Mouse (Mus musculus) myocyte (in vitro differentiated cells): ENCODE measurements around the gene Abcb1b. TPM values are rescaled to one million over a fixed set of nuclear protein-coding genes. Genes with fewer than 3 reads are reported as not detected.

Experiments used
- H3K27me3 ChIP-seq: one replicate; pipeline ENCODE4 v1.6.1; 2011; ENCODE audit not compliant: control insufficient read depth, insufficient read depth, insufficient read length
- H3K36me3 ChIP-seq: one replicate; pipeline ENCODE4 v1.6.1; 2011; ENCODE audit not compliant: control insufficient read depth, insufficient read depth
- H3K4me2 ChIP-seq: one replicate; pipeline ENCODE4 v1.6.1; 2011; ENCODE audit warnings: low read depth, control low read depth
- H3K4me3 ChIP-seq: one replicate; pipeline ENCODE4 v1.5.1; 2011; ENCODE audit warnings: mild to moderate bottlenecking, control low read depth, moderate library complexity
- H3K79me2 ChIP-seq: one replicate; pipeline ENCODE4 v1.6.1; 2011; ENCODE audit not compliant: control insufficient read depth, insufficient read depth
- H3ac ChIP-seq: one replicate; pipeline ENCODE4 v1.6.1; 2011; ENCODE audit not compliant: control insufficient read depth, insufficient read length
- CEBPB ChIP-seq: IDR thresholded peaks from 2 replicates; pipeline ENCODE4 v1.6.1; 2011; ENCODE audit warnings: mild to moderate bottlenecking, moderate library complexity; ENCODE audit not compliant: poor library complexity, insufficient read depth, severe bottlenecking
- E2F4 ChIP-seq: IDR thresholded peaks from one replicate; pipeline ENCODE4 v1.6.1; 2011; ENCODE audit warnings: mild to moderate bottlenecking, control low read depth, moderate library complexity; ENCODE audit not compliant: insufficient read depth
- MAX ChIP-seq: IDR thresholded peaks from one replicate; pipeline ENCODE4 v1.6.1; 2011; ENCODE audit warnings: low read depth, mild to moderate bottlenecking, control low read depth
- MYOD1 ChIP-seq, 3 experiments: IDR thresholded peaks; one replicate each; pipeline ENCODE4 v1.6.1; 2011; ENCODE audit warnings: control low read depth in 2 of 3, low read depth in 2 of 3, mild to moderate bottlenecking in 2 of 3, moderate library complexity in 1 of 3; ENCODE audit not compliant: insufficient read length in 2 of 3, control insufficient read depth in 1 of 3
- MYOG ChIP-seq, 3 experiments: IDR thresholded peaks; one replicate each; pipeline ENCODE4 v1.6.1; 2011; ENCODE audit warnings: control low read depth in 2 of 3, low read depth in 2 of 3, mild to moderate bottlenecking in 2 of 3; ENCODE audit not compliant: insufficient read length in 2 of 3, control insufficient read depth in 1 of 3, insufficient read depth in 1 of 3
- POLR2A ChIP-seq: IDR thresholded peaks from one replicate; pipeline ENCODE4 v1.6.1; 2011; ENCODE audit warnings: low read depth, mild to moderate bottlenecking, control low read depth, moderate library complexity; ENCODE audit not compliant: insufficient read length
- POLR2AphosphoS2 ChIP-seq: IDR thresholded peaks from one replicate; pipeline ENCODE4 v1.6.1; 2011; ENCODE audit warnings: low read depth, control low read depth; ENCODE audit not compliant: insufficient read length
- REST ChIP-seq: IDR thresholded peaks from one replicate; pipeline ENCODE4 v1.6.1; 2011; ENCODE audit warnings: mild to moderate bottlenecking, control low read depth, moderate library complexity; ENCODE audit not compliant: insufficient read depth, insufficient read length
- SRF ChIP-seq: IDR thresholded peaks from one replicate; pipeline ENCODE4 v1.6.1; 2011; ENCODE audit warnings: low read depth; ENCODE audit not compliant: control insufficient read depth, insufficient read length
- TCF12 ChIP-seq: IDR thresholded peaks from one replicate; pipeline ENCODE4 v1.6.1; 2011; ENCODE audit warnings: mild to moderate bottlenecking, control low read depth; ENCODE audit not compliant: poor library complexity, insufficient read depth, severe bottlenecking
- TCF3 ChIP-seq: IDR thresholded peaks from one replicate; pipeline ENCODE4 v1.6.1; 2011; ENCODE audit warnings: low read depth, control low read depth; ENCODE audit not compliant: insufficient read length
- USF1 ChIP-seq: IDR thresholded peaks from one replicate; pipeline ENCODE4 v1.6.1; 2011; ENCODE audit warnings: low read depth, mild to moderate bottlenecking, control low read depth, moderate library complexity
- polyA plus RNA-seq: library from polyadenylated mRNA; unstranded; fragments of >200 nt; fragmentation: generic; extraction: Trizol; gene quantifications from one replicate; pipeline ENCODE4 v1.2.1, GENCODE M21; 2012; ENCODE audit warnings: missing spikeins

The Abcb1b gene
- polyA plus RNA-seq: 6.8 TPM

GRCm38 (mm10) chr5:8797987-8798751 lies at the start of gene Abcb1b:
TSS of gene Abcb1b (plus strand) at chr5:8798147.
- Histone ChIP-seq H3ac (peak within 1 kb of the TSS; percentile 51), H3K4me2 (peak within 1 kb of the TSS; percentile 78), H3K27me3 (no peaks in the 10 kb centered on the region), H3K36me3 (no peaks in the 10 kb centered on the region), H3K4me3 (peak within 1 kb of the TSS; percentile 44), H3K79me2 (peaks cover 3% of the 10 kb centered on the region)
- TF ChIP-seq MAX: no peak
- no peak for TF ChIP-seq SRF
- TF ChIP-seq POLR2AphosphoS2: peak; percentile 69
- no peak for TF ChIP-seq USF1
- peak in 2 of 3 experiments; percentile 18 to 29 for TF ChIP-seq MYOD1 (IDR thresholded peaks at IDR 0.05; ENCODE audit: control insufficient read depth in 1 of 3, insufficient read length in 2 of 3, low read depth in 2 of 3)
- TF ChIP-seq CEBPB: peak; percentile 96
- peak; percentile 64 for TF ChIP-seq POLR2A
- TF ChIP-seq MYOG (IDR thresholded peaks at IDR 0.05; ENCODE audit: control insufficient read depth in 1 of 3, insufficient read depth in 1 of 3, insufficient read length in 2 of 3, low read depth in 2 of 3): peak in 1 of 3 experiments; percentile 3
- TF ChIP-seq E2F4: no peak

DNA sequence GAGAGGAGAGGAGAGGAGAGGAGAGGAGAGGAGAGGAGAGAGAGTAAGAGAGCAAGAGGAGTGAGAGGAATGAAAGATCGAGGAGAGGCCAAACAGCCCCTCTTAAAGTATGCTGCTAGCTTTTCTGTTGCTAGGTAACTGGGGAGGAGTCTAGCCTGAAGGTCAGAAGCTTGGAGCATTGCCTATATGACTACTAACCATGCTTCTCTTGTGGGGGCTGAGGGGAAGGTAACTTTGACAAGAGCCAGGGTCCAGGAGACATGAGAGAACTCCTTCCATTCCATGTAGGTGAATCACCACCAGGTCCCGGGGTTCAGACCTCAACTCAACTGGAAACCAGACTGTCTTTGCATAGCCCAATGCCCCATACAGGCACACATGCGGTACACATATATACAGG lies 25.1 kb upstream of the Abcb1b start:
- Histone ChIP-seq H3K36me3 (no peaks in the 10 kb centered on the region), H3K4me2 (no peak overlapping the region), H3K4me3 (no peak overlapping the region), H3K27me3 (no peaks in the 10 kb centered on the region), H3K79me2 (no peaks in the 10 kb centered on the region), H3ac (no peak overlapping the region)
- TF ChIP-seq USF1 (no peak), REST (no peak), E2F4 (no peak), TCF12 (no peak), SRF (no peak), MYOG (IDR thresholded peaks at IDR 0.05; ENCODE audit: control insufficient read depth in 1 of 3, insufficient read depth in 1 of 3, insufficient read length in 2 of 3, low read depth in 2 of 3) (no peak)

DNA sequence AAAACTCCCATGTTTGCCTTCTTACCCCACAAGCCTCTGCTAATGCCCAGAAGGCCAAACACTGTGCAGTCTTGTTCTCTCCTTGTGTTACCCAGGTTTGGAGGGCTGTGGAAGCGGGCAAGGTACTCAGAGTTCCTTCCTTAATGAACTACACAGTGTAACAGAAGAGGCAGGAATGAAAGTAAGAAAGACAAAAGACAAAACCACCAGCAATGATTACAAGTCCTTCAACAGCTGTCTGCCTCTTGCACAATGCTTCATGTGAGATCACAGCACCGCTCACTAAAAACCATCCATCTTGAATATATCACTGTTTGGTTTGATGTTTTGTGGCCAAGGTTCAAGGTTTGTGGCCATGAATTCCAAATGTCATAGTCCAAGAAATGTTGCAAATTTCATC lies 19.6 kb upstream of the Abcb1b start:
- H3K4me3 ChIP-seq: no peak overlapping the region
- no peaks in the 10 kb centered on the region for H3K27me3 ChIP-seq
- H3K4me2 ChIP-seq: peak overlapping the region; percentile 66
- no peaks in the 10 kb centered on the region for H3K36me3 ChIP-seq
- no peaks in the 10 kb centered on the region for H3K79me2 ChIP-seq
- no peak for TF ChIP-seq SRF
- no peak for TF ChIP-seq TCF12
- peak; percentile 97 for TF ChIP-seq CEBPB
- TF ChIP-seq MYOD1 (IDR thresholded peaks at IDR 0.05; ENCODE audit: control insufficient read depth in 1 of 3, insufficient read length in 2 of 3, low read depth in 2 of 3): peak in 2 of 3 experiments; percentile 8 to 41
- H3ac ChIP-seq: no peak overlapping the region

DNA sequence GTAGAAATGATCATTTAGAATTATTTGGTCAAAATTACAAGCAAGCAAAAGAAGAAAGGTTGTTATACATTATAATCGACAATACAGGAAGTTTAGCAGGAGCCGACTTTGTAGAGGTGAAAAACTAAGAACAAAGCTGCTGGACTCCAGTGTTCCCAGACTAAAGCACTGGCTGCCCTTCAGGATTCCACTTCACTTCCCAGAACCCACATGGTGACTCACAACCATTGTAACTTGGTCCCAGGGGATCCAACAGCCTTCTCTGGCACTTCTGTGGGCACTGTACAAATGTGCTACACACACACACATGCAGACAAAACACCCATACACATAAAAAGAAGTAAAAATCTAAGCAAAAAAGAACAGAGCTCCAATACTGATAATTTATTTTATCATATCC lies 19.2 kb upstream of the Abcb1b start:
- H3K4me3 ChIP-seq: no peak overlapping the region
- TF ChIP-seq CEBPB: no peak
- no peaks in the 10 kb centered on the region for H3K79me2 ChIP-seq
- H3ac ChIP-seq: no peak overlapping the region
- peak overlapping the region; percentile 66 for H3K4me2 ChIP-seq
- H3K27me3 ChIP-seq: no peaks in the 10 kb centered on the region
- H3K36me3 ChIP-seq: no peaks in the 10 kb centered on the region

DNA sequence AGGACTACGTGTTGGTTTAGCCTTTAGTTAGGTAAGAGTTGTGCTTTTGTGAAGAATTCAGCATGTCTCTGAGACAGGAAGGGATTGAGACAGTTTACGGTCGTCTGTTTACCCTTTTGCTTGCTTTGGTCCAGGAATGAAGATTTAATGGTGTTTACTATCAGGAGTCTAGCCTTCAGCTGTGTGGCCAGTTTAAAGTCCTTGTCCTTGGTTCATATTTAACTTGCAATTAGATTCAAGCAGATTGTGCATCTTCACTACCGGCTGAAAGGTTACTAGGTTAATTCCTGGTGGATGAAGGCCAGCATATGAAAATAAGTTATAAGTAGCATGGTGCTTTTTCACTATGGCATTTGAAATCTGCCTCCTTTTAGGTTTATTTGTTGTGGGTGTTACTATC lies 5.7 kb upstream of the Abcb1b start:
- no peak for TF ChIP-seq POLR2AphosphoS2
- no peak for TF ChIP-seq POLR2A
- TF ChIP-seq MYOG (IDR thresholded peaks at IDR 0.05; ENCODE audit: control insufficient read depth in 1 of 3, insufficient read depth in 1 of 3, insufficient read length in 2 of 3, low read depth in 2 of 3): no peak
- TF ChIP-seq REST: no peak
- no peak for TF ChIP-seq E2F4
- TF ChIP-seq CEBPB: no peak
- TF ChIP-seq TCF12: no peak
- TF ChIP-seq MAX: no peak
- no peak for TF ChIP-seq SRF
- TF ChIP-seq MYOD1 (IDR thresholded peaks at IDR 0.05; ENCODE audit: control insufficient read depth in 1 of 3, insufficient read length in 2 of 3, low read depth in 2 of 3): no peak
- no peak for TF ChIP-seq USF1
- TF ChIP-seq TCF3: no peak
- Histone ChIP-seq H3K27me3 (no peaks in the 10 kb centered on the region), H3K36me3 (no peaks in the 10 kb centered on the region), H3K4me2 (no peak overlapping the region), H3K79me2 (no peaks in the 10 kb centered on the region), H3ac (no peak overlapping the region), H3K4me3 (no peak overlapping the region)
